Mouse (Mus musculus) CH12.LX (cell line): ENCODE measurements at regions not wholly inside any gene's neighbourhood (a gene's known extent, or its start where the extent isn't known, plus 50 kb on each side); places are given as distances from the start of the nearest gene placed in this dataset.

Experiments used
- CHD1 ChIP-seq: IDR thresholded peaks from 2 replicates; pipeline ENCODE4 v1.6.1; 2012; ENCODE audit warnings: low read depth, low read length, improper control_type of control experiment, inconsistent platforms
- CTCF ChIP-seq, 2 experiments: IDR thresholded peaks in 1 of 2; conservative IDR thresholded peaks in 1 of 2; 2 replicates each; pipeline ENCODE4 v1.5.1; 2011 to 2012; ENCODE audit warnings: low read depth in 2 of 2, low read length in 2 of 2, improper control_type of control experiment in 1 of 2, inconsistent platforms in 1 of 2, mild to moderate bottlenecking in 1 of 2, moderate library complexity in 1 of 2
- E2F4 ChIP-seq: IDR thresholded peaks from 2 replicates; pipeline ENCODE4 v1.6.1; 2011; ENCODE audit warnings: low read depth, low read length, improper control_type of control experiment; ENCODE audit not compliant: insufficient replicate concordance
- EP300 ChIP-seq: IDR thresholded peaks from 2 replicates; pipeline ENCODE4 v1.6.1; 2011; ENCODE audit warnings: low read length, improper control_type of control experiment
- KAT2A ChIP-seq: IDR thresholded peaks from 2 replicates; pipeline ENCODE4 v1.6.1; 2012; ENCODE audit warnings: low read length, improper control_type of control experiment, inconsistent platforms; ENCODE audit not compliant: insufficient replicate concordance
- MAFK ChIP-seq: IDR thresholded peaks from 2 replicates; pipeline ENCODE4 v1.6.1; 2011; ENCODE audit warnings: low read length, improper control_type of control experiment; ENCODE audit not compliant: insufficient replicate concordance
- MAZ ChIP-seq: IDR thresholded peaks from 2 replicates; pipeline ENCODE4 v1.6.1; 2012; ENCODE audit warnings: low read depth, mild to moderate bottlenecking, inconsistent platforms, low read length, improper control_type of control experiment, moderate library complexity
- MEF2A ChIP-seq: IDR thresholded peaks from 2 replicates; pipeline ENCODE4 v1.6.1; 2014; ENCODE audit warnings: low read depth, mild to moderate bottlenecking, inconsistent platforms, low read length, improper control_type of control experiment, borderline replicate concordance
- NRF1 ChIP-seq: IDR thresholded peaks from 2 replicates; pipeline ENCODE4 v1.6.1; 2014; ENCODE audit warnings: low read depth, mild to moderate bottlenecking, inconsistent platforms, low read length, improper control_type of control experiment, moderate library complexity
- POLR2A ChIP-seq: IDR thresholded peaks from 2 replicates; pipeline ENCODE4 v1.6.1; 2011; ENCODE audit warnings: low read depth, mild to moderate bottlenecking, improper control_type of control experiment, low read length
- POLR2AphosphoS2 ChIP-seq: IDR thresholded peaks from 2 replicates; pipeline ENCODE4 v1.6.1; 2011; ENCODE audit warnings: low read depth, low read length, improper control_type of control experiment
- TBP ChIP-seq: conservative IDR thresholded peaks from 2 replicates; pipeline ENCODE4 v1.6.1; 2011; ENCODE audit warnings: low read depth, low read length, improper control_type of control experiment
- TCF12 ChIP-seq: IDR thresholded peaks from 2 replicates; pipeline ENCODE4 v1.6.1; 2014; ENCODE audit warnings: low read depth, mild to moderate bottlenecking, inconsistent platforms, low read length, improper control_type of control experiment
- UBTF ChIP-seq: IDR thresholded peaks from 2 replicates; pipeline ENCODE4 v1.6.1; 2012; ENCODE audit warnings: low read depth, mild to moderate bottlenecking, inconsistent platforms, low read length, improper control_type of control experiment, moderate library complexity

- TF ChIP-seq E2F4 (no peak), CTCF (conservative IDR thresholded peaks at IDR 0.05 in 1 of 2, IDR thresholded peaks at IDR 0.05 in 1 of 2; ENCODE audit: low read depth in 2 of 2, low read length in 2 of 2) (no peak), TCF12 (no peak), CHD1 (no peak), TBP (no peak), POLR2AphosphoS2 (no peak), POLR2A (no peak), MEF2A (no peak), UBTF (no peak), MAFK (no peak), EP300 (no peak), KAT2A (no peak), NRF1 (no peak), MAZ (no peak)
These were observed 307.7 kb upstream of the Nt5c1b start for GRCm38 (mm10) chr12:10062006-10062514.
